Mouse (Mus musculus) CH12.LX (cell line): ENCODE measurements around the gene Fgg.

Experiments used
- CHD1 ChIP-seq: IDR thresholded peaks from 2 replicates; pipeline ENCODE4 v1.6.1; 2012; ENCODE audit warnings: low read depth, low read length, improper control_type of control experiment, inconsistent platforms
- CTCF ChIP-seq, 2 experiments: IDR thresholded peaks in 1 of 2; conservative IDR thresholded peaks in 1 of 2; 2 replicates each; pipeline ENCODE4 v1.5.1; 2011 to 2012; ENCODE audit warnings: low read depth in 2 of 2, low read length in 2 of 2, improper control_type of control experiment in 1 of 2, inconsistent platforms in 1 of 2, mild to moderate bottlenecking in 1 of 2, moderate library complexity in 1 of 2
- EP300 ChIP-seq: IDR thresholded peaks from 2 replicates; pipeline ENCODE4 v1.6.1; 2011; ENCODE audit warnings: low read length, improper control_type of control experiment
- JUND ChIP-seq: conservative IDR thresholded peaks from 2 replicates; pipeline ENCODE4 v1.6.1; 2011; ENCODE audit warnings: low read depth, low read length, improper control_type of control experiment
- MAFK ChIP-seq: IDR thresholded peaks from 2 replicates; pipeline ENCODE4 v1.6.1; 2011; ENCODE audit warnings: low read length, improper control_type of control experiment; ENCODE audit not compliant: insufficient replicate concordance
- MAX ChIP-seq: IDR thresholded peaks from 2 replicates; pipeline ENCODE4 v1.6.1; 2011; ENCODE audit warnings: low read length, improper control_type of control experiment
- POLR2A ChIP-seq: IDR thresholded peaks from 2 replicates; pipeline ENCODE4 v1.6.1; 2011; ENCODE audit warnings: low read depth, mild to moderate bottlenecking, improper control_type of control experiment, low read length
- POLR2AphosphoS2 ChIP-seq: IDR thresholded peaks from 2 replicates; pipeline ENCODE4 v1.6.1; 2011; ENCODE audit warnings: low read depth, low read length, improper control_type of control experiment
- TCF12 ChIP-seq: IDR thresholded peaks from 2 replicates; pipeline ENCODE4 v1.6.1; 2014; ENCODE audit warnings: low read depth, mild to moderate bottlenecking, inconsistent platforms, low read length, improper control_type of control experiment
- USF1 ChIP-seq: IDR thresholded peaks from 2 replicates; pipeline ENCODE4 v1.6.1; 2014; ENCODE audit warnings: low read depth, mild to moderate bottlenecking, inconsistent platforms, low read length, improper control_type of control experiment
- ZC3H11A ChIP-seq: IDR thresholded peaks from 2 replicates; pipeline ENCODE4 v1.6.1; 2012; ENCODE audit warnings: low read depth, mild to moderate bottlenecking, inconsistent platforms, low read length, improper control_type of control experiment

DNA sequence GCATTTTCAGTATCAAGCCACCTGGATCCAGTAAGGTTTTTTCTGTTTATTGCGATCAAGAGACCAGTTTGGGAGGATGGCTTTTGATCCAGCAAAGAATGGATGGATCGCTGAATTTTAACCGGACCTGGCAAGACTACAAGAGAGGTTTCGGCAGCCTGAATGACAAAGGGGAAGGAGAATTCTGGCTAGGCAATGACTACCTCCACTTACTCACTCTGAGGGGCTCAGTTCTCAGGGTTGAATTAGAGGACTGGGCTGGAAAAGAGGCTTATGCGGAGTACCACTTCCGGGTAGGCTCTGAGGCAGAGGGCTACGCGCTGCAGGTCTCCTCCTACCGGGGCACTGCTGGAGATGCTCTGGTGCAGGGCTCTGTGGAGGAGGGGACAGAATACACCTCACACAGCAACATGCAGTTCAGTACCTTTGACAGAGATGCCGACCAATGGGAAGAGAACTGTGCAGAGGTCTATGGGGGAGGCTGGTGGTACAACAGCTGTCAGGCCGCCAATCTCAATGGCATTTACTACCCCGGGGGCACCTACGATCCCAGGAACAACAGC lies 25.3 kb downstream of the Fgg start:
- TF ChIP-seq ZC3H11A (no peak), POLR2AphosphoS2 (no peak), USF1 (no peak), EP300 (no peak), MAX (no peak), CTCF (conservative IDR thresholded peaks at IDR 0.05 in 1 of 2, IDR thresholded peaks at IDR 0.05 in 1 of 2; ENCODE audit: low read depth in 2 of 2, low read length in 2 of 2) (no peak), MAFK (no peak), TCF12 (no peak), POLR2A (no peak), CHD1 (no peak), JUND (no peak)
